Mouse (Mus musculus) WW6 (cell line): ENCODE data around the gene Cyp27a1.
A peak's percentile ranks its signal among the peaks of the same experiment; 100 is the strongest.

Experiments
- DNase-seq: peaks from one replicate; pipeline ENCODE4 v3.0.0-alpha.2; 2013; ENCODE audit warnings: low read depth, low spot score

Gene Cyp27a1

GRCm38 (mm10) chr1:74718113-74718512 is 4.7 kb downstream of the Cyp27a1 start:
- no peak for DNase-seq

- DNase-seq: no peak
These were observed 5.9 kb downstream of the Cyp27a1 start for GRCm38 (mm10) chr1:74719281-74719680.

- DNase-seq: no peak
These were observed 8.3 kb downstream of the Cyp27a1 start for GRCm38 (mm10) chr1:74721657-74722056.

GRCm38 (mm10) chr1:74723748-74724147 is 10.4 kb downstream of the Cyp27a1 start:
- peak; percentile 20 for DNase-seq

GRCm38 (mm10) chr1:74726114-74726513 is 12.7 kb downstream of the Cyp27a1 start:
- DNase-seq: no peak

GRCm38 (mm10) chr1:74726674-74727073 is 13.3 kb downstream of the Cyp27a1 start:
- DNase-seq: no peak

- DNase-seq: no peak
These were observed 15.1 kb downstream of the Cyp27a1 start for GRCm38 (mm10) chr1:74728446-74728845.

- DNase-seq: no peak
These were observed 23.6 kb downstream of the Cyp27a1 start for GRCm38 (mm10) chr1:74736977-74737376.

GRCm38 (mm10) chr1:74737500-74737899 is 24.1 kb downstream of the Cyp27a1 start:
- no peak for DNase-seq

- DNase-seq: no peak
These were observed 27.5 kb downstream of the Cyp27a1 start for GRCm38 (mm10) chr1:74740846-74741245.

- no peak for DNase-seq
These were observed 34.0 kb downstream of the Cyp27a1 start for GRCm38 (mm10) chr1:74747335-74747734.

GRCm38 (mm10) chr1:74748643-74749271 is 35.4 kb downstream of the Cyp27a1 start, which contains the start of gene Prkag3:
Gene Prkag3, minus strand, starts transcription at chr1:74749221.
- DNase-seq: no peak

GRCm38 (mm10) chr1:74749301-74749700 is 35.9 kb downstream of the Cyp27a1 start:
- DNase-seq: no peak

GRCm38 (mm10) chr1:74750683-74751082 is 37.3 kb downstream of the Cyp27a1 start:
- DNase-seq: no peak

GRCm38 (mm10) chr1:74752150-74752549 is 38.8 kb downstream of the Cyp27a1 start:
- no peak for DNase-seq

GRCm38 (mm10) chr1:74752833-74753232 is 39.5 kb downstream of the Cyp27a1 start:
- DNase-seq: no peak

GRCm38 (mm10) chr1:74753266-74753974 is 40.0 kb downstream of the Cyp27a1 start:
- DNase-seq: no peak

- no peak for DNase-seq
These were observed 40.9 kb downstream of the Cyp27a1 start for GRCm38 (mm10) chr1:74754175-74754785.

GRCm38 (mm10) chr1:74759773-74760172 is 46.4 kb downstream of the Cyp27a1 start:
- no peak for DNase-seq

- peak; percentile 75 for DNase-seq
These were observed 49.7 kb downstream of the Cyp27a1 start for GRCm38 (mm10) chr1:74763081-74763480.

- DNase-seq: no peak
These were observed 57.5 kb downstream of the Cyp27a1 start for GRCm38 (mm10) chr1:74770727-74771466.

- DNase-seq: no peak
These were observed 58.1 kb downstream of the Cyp27a1 start for GRCm38 (mm10) chr1:74771467-74771844.

GRCm38 (mm10) chr1:74771845-74771930 is 58.3 kb downstream of the Cyp27a1 start, which contains the start of gene Wnt6:
Gene Wnt6, plus strand, starts transcription at chr1:74771892.
- no peak for DNase-seq
